Mouse (Mus musculus): Measurements from ENCODE around the gene Myd88.

- TF ChIP-seq TCF12 (IDR thresholded peaks at IDR 0.05; ENCODE audit: insufficient read depth, poor library complexity, severe bottlenecking) = no peak
- TF ChIP-seq CEBPB (IDR thresholded peaks at IDR 0.05; ENCODE audit: insufficient read depth, poor library complexity, severe bottlenecking) = no peak
- TF ChIP-seq POLR2A (IDR thresholded peaks at IDR 0.05; ENCODE audit: insufficient read length, low read depth) = no peak
- no peak for TF ChIP-seq POLR2AphosphoS2 (IDR thresholded peaks at IDR 0.05; ENCODE audit: insufficient read length, low read depth)
Observed at GRCm38 (mm10) chr9:119337842-119338241, 3.4 kb downstream of the Myd88 start.
